Mouse (Mus musculus) 416B (cell line): Measurements from ENCODE around the gene Eaf2.
"Not testable (repeated sequence)": the region's sequence is repeated elsewhere in the genome, so short reads cannot be mapped to it uniquely, and the experiment has no call there.

Source experiments
- DNase-seq: peaks from one replicate; pipeline ENCODE4 v3.0.0; 2011; ENCODE audit warnings: low read depth

The Eaf2 gene

GRCm38 (mm10) chr16:36846894-36847293, 27.9 kb downstream of the Eaf2 start:
- DNase-seq: not testable (repeated sequence)

GRCm38 (mm10) chr16:36828820-36829219, 46.0 kb downstream of the Eaf2 start:
- DNase-seq: no peak

DNA sequence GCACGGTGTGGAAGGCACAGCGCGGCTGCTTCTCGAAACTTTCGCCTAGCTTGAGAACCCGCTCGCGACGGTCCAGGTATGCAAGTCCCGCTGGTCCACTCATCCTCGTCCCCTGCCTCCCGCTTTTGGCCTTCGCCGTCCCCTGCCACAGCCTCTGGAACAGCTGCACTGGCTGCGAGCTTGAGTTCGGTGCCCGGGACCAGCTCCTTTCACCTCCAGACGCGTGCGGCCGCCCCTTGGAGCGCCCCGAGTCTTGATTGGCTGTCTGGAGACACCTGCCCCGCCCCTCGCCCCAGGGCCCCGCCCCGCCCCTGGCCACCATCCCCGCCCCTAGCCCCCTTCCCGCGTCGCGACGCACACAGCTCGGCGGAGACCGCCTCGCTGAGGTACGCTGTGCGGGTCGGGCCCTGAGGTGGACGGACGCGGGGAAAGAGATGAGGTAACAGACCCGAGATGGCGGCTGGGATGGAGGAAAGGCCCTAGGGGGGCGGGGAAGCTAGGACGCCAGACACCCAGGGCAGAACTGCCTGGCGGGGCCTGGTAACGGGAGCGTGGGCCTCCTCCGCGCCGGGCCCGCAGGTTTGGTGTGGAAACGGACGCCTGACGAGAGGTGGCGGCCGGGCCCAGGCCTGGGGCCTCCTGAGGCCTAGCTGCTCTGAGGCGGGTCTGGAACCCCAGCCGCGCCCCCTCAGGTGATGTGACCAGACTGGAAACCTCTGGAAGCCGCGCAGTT, 46.6 kb downstream of the Eaf2 start, which contains the start of gene Iqcb1:
Iqcb1 (plus strand) TSS at position 332 of the 733 bp plus-strand sequence.
- no peak for DNase-seq

GRCm38 (mm10) chr16:36827611-36828053, 47.2 kb downstream of the Eaf2 start:
- no peak for DNase-seq

- peak; percentile 80 for DNase-seq
These were observed 53.3 kb downstream of the Eaf2 start for GRCm38 (mm10) chr16:36821474-36821873.

DNA sequence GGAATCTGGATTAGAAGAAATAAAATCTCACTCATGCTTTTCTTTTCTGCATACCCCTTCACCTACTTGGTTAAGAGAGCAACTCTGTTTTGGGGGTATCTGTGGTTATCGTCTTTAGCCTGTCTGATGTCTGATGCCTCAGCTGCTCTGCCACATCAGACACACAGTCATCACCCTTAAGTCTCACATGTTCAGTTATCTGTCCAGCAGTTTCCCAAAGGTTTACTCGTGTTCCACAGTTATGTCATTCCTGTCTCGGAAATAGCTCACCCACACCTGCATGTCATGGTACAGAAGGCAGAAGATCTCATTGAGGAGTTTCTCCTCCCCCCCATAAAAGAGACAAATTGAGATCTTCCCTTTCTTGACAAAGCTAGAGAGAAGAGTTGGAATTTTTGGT, 54.1 kb downstream of the Eaf2 start:
- no peak for DNase-seq

DNA sequence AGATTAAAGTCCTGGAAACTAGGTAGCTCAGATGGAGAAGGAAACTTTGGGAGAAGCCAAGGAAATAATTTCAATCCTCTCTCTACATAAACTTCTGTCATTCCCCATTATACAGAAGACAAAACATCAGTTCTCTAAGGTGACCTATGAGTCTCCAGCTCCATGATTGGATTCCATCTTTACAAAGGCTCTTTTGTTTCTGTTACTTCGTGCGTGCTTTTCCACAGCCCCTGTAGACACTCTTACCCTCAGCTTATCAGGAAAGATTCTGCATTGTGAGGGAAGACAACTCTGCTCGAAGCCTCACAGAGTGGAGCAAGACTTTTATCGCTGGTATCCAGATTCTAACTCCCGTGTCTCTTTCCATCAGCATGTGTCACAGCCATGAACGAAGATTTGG, 54.8 kb downstream of the Eaf2 start:
- DNase-seq: no peak

GRCm38 (mm10) chr16:36817321-36817926, 57.4 kb downstream of the Eaf2 start:
- peak; percentile 89 for DNase-seq

GRCm38 (mm10) chr16:36816916-36817315, 57.9 kb downstream of the Eaf2 start:
- DNase-seq: no peak

DNA sequence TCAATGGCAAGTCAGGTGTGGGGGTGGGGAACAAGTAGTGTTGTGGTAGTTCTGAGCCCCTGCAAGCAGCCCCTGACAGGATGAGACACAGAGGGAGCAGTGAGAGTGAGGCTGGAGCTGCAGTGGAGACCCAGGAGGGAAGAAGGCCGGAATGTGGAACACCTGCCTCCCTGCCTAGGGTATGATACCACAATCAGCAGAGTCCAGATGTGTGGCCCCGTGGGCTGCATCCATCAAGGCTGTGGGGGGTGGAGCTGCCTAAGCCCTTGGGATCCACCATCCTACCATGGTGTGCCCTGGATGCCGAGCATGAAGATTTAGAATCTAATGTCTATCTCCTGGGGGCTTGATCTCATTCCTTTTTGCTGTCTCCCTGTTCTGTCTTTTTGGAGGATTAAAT, 61.1 kb downstream of the Eaf2 start:
- DNase-seq: no peak

- DNase-seq: no peak
These were observed 66.2 kb downstream of the Eaf2 start for GRCm38 (mm10) chr16:36808616-36809015.

DNA sequence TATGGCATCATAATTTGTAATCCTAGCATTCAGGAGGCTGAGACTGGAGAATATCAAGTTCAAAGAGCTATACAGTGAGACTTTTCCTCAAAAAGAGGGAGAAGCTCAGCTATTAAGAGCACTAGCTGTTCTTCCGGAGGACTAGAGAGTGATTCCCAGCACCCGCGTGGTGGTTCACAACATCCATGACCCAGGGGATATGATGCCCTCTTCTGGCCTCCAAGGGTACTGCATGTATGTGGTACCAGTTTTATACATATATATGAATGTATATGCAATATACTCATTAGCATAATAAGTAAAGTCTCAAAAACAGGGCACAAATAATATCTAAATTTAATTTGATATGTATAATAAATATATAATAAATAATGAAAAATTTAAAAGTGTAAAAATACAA, 72.4 kb downstream of the Eaf2 start:
- DNase-seq: peak; percentile 6

DNA sequence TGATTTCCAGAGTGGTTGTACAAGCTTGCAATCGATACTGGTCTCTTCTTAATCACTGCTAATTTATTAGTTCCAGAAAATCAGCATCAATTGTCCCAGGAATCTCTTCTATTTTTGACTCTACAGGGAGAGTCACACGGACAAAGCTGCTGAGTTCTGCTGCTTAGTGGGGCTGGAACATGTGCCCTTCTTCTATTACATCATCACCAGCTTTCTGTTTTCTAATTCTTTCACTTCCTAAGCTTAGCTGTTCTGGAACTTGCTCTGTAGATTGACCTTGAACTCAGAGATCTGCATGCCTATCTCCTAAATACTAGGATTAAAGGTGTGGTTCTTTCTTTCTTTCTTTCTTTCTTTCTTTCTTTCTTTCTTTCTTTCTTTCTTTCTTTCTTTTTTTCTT, 76.5 kb downstream of the Eaf2 start:
- no peak for DNase-seq

DNA sequence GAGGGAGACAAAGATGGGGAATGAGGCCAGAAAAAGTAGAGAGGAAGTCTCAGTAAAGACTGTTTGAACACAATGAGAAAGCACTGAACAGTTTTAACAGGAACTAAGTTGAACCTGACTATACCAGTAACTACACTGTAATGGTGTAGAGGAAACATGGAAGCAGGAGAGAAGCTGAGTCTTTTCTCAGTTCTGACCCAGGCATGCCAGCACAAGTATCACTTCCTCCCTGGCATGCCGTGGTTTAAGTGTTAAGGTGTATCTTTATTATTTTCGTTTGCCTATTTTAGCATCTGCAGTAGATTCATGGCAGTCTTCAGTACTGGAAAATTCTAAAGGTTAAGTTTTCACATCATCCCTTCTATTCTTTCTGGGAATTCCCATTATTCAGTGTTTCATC, 79.8 kb downstream of the Eaf2 start:
- DNase-seq: no peak

DNA sequence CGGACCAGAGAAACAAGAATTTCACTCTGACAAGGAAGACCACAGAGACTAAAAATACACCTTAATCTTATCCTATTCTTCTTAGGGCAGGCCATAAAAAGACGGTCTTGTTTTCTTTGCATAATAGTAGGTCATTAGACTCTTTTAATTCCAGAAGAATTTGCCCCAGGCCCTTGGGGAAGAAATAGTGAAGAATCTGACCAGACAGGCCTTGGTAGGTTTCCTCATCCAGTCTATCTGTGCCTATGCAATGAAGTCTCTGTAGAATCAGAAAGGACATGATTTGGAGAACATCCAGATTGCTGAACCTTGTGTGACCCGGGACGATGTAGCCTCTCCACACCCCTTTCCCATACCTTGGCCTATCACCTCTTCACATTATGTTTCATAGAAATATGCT, 84.6 kb downstream of the Eaf2 start:
- no peak for DNase-seq

- DNase-seq: no peak
These were observed 88.3 kb downstream of the Eaf2 start for GRCm38 (mm10) chr16:36786466-36786865.

DNA sequence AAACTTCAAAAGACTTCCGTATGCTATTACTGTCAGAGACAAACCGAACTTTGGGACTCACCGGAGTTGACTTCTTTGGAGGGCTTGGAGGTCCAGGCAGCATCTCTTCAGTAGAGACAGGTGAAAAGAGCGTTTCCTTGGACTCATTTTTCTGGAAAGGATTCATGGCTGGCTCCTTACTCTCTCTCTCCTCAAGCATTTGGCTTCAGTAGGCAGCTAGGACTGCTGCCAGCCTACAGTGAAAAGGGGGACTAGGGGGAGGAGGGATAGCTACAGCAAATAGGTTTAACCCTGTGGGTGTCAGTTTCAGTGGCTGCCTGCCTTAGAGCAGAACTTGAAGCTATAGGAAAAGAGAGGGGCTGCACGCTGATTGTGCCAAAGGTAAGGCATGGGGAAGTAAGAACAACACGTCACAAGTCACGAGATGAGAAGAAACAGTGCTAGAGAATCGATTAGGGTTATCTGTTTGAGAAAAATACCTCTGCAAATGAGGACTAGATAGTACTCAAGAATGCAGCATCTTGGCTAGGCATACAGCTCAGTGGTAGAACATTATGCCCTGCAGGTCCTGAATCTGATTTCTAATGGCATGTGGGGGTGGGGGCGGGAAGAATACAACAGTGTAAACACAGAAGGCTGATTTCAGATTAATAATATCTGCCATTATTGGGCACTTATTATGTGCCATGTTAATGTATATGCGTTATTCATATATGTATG, 90.0 kb downstream of the Eaf2 start, which contains the start of gene Slc15a2:
Slc15a2 (minus strand) TSS at position 369 of the 720 bp plus-strand sequence.
- DNase-seq: no peak

GRCm38 (mm10) chr16:36784146-36784545, 90.7 kb downstream of the Eaf2 start:
- no peak for DNase-seq

- DNase-seq: no peak
These were observed 99.1 kb downstream of the Eaf2 start for GRCm38 (mm10) chr16:36775658-36776057.

- DNase-seq: no peak
These were observed 101.8 kb downstream of the Eaf2 start for GRCm38 (mm10) chr16:36772996-36773395.

GRCm38 (mm10) chr16:36771703-36772102, 103.1 kb downstream of the Eaf2 start:
- no peak for DNase-seq

DNA sequence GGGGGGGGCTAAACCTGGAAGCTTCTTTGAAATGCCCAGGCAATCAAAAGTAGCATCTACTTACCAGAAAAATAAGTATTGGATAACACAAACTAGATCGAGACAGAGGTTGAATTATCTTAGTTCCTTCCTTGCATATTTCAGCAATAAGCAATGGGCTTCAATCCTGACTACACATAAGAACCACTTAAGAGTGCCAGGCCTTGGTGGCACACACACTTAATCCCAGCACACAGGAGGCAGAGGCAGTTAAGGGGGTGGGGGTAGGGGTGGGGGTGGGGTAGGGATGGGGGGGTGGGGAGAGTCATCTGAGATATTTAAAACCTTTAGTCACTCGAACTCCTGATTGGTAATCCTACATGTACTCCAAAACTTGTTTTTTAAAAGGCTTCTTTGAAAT, 103.6 kb downstream of the Eaf2 start:
- no peak for DNase-seq

DNA sequence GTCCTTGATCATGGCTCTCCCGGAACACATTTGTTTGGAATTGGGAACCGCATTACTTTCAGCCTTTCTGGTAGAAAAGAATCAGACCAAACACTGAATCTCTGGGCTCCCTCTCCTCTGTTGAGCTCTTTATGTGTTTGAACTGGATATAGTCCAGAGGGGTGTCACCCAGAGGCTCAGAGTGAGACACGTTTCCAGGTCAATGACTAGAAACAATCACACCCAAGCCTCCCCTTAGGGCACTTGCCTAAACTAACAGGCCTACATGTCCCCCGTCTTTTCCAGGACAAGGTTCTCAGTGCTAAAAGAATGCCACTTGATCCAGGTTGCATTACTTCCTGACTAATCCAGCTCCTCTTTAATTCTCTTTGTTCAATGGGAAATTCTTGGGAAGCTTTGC, 104.0 kb downstream of the Eaf2 start:
- DNase-seq: no peak
